Mouse (Mus musculus) left cerebral cortex, adult 18-20 months (tissue): ENCODE results near the gene D030056L22Rik. TPM values are rescaled to one million over a fixed set of nuclear protein-coding genes. Genes with fewer than 3 reads are reported as not detected.
A peak's percentile ranks its signal among the peaks of the same experiment; 100 is the strongest.

Experiments used
- DNase-seq, 2 experiments: peaks; one replicate each; pipeline ENCODE4 v3.0.0; 2021 to 2022; ENCODE audit warnings: low spot score in 2 of 2, mixed read lengths in 1 of 2
- long read RNA-seq, 2 experiments: library from polyadenylated mRNA; stranded (forward); transcript quantifications; one replicate each; pipeline ENCODE4 v2.0.0; 2021
- total RNA-seq, 2 experiments: library from RNA; stranded (reverse); gene quantifications; 2 replicates each; pipeline ENCODE4 v1.2.3; 2021

Gene D030056L22Rik
- 10 to 100 TPM; 25.5 to 27.3 TPM for total RNA-seq
- long read RNA-seq, experiment 1, transcript D030056L22Rik-201 (2 exons, 1,631 nt) = minor isoform, 9 of 54 reads
- long read RNA-seq, experiment 1, transcript D030056L22Rik-202 (2 exons, 1,677 nt) = major isoform, 45 of 54 reads
- long read RNA-seq, experiment 1, partial matches to known transcripts = 0 of 54 reads
- long read RNA-seq, experiment 1, other reads (novel, unspliced or antisense) = 0 of 54 reads
- long read RNA-seq, experiment 2, transcript D030056L22Rik-202 (2 exons, 1,677 nt) = major isoform, 37 of 48 reads
- long read RNA-seq, experiment 2, transcript D030056L22Rik-201 (2 exons, 1,631 nt) = minor isoform, 9 of 48 reads
- long read RNA-seq, experiment 2, partial matches to known transcripts = 0 of 48 reads
- long read RNA-seq, experiment 2, other reads (novel, unspliced or antisense) = 2 of 48 reads

GRCm38 (mm10) chr19:18712866-18713300 is at the start of gene D030056L22Rik:
TSS of gene D030056L22Rik (plus strand) at chr19:18713193.
- DNase-seq = peak; percentile 99

GRCm38 (mm10) chr19:18663904-18664303 is 49.1 kb upstream of the D030056L22Rik start:
- no peak for DNase-seq

- DNase-seq = no peak
Measured at GRCm38 (mm10) chr19:18666966-18667365, 46.0 kb upstream of the D030056L22Rik start.

- no peak for DNase-seq
Measured at GRCm38 (mm10) chr19:18669551-18669950, 43.4 kb upstream of the D030056L22Rik start.

GRCm38 (mm10) chr19:18670608-18671007 is 42.4 kb upstream of the D030056L22Rik start, which contains the start of gene Carnmt1:
TSS of gene Carnmt1 (plus strand) at chr19:18670764.
- peak; percentile 97 to 99 for DNase-seq

- DNase-seq = peak; percentile 47 to 62
Measured at GRCm38 (mm10) chr19:18671056-18671741, 41.8 kb upstream of the D030056L22Rik start.

GRCm38 (mm10) chr19:18672498-18672897 is 40.5 kb upstream of the D030056L22Rik start:
- no peak for DNase-seq

- DNase-seq = no peak
Measured at GRCm38 (mm10) chr19:18673116-18673515, 39.9 kb upstream of the D030056L22Rik start.

GRCm38 (mm10) chr19:18682142-18682541 is 30.9 kb upstream of the D030056L22Rik start:
- DNase-seq = no peak

GRCm38 (mm10) chr19:18687556-18687955 is 25.4 kb upstream of the D030056L22Rik start:
- DNase-seq = no peak

GRCm38 (mm10) chr19:18692176-18692575 is 20.8 kb upstream of the D030056L22Rik start:
- DNase-seq = no peak

GRCm38 (mm10) chr19:18692768-18693167 is 20.2 kb upstream of the D030056L22Rik start:
- DNase-seq = no peak

GRCm38 (mm10) chr19:18695116-18695515 is 17.9 kb upstream of the D030056L22Rik start:
- DNase-seq = no peak

- no peak for DNase-seq
Measured at GRCm38 (mm10) chr19:18695552-18695951, 17.4 kb upstream of the D030056L22Rik start.

- no peak for DNase-seq
Measured at GRCm38 (mm10) chr19:18708101-18708500, 4.9 kb upstream of the D030056L22Rik start.

GRCm38 (mm10) chr19:18710903-18711302 is 2.1 kb upstream of the D030056L22Rik start:
- no peak for DNase-seq

- no peak for DNase-seq
Measured at GRCm38 (mm10) chr19:18711589-18711988, 1.4 kb upstream of the D030056L22Rik start.

GRCm38 (mm10) chr19:18712153-18712865 is 684 bp upstream of the D030056L22Rik start:
- no peak for DNase-seq

GRCm38 (mm10) chr19:18713357-18713756 is 364 bp downstream of the D030056L22Rik start:
- peak; percentile 41 to 48 for DNase-seq

- peak; percentile 76 to 78 for DNase-seq
Measured at GRCm38 (mm10) chr19:18716374-18716773, 3.4 kb downstream of the D030056L22Rik start.

- DNase-seq = no peak
Measured at GRCm38 (mm10) chr19:18720337-18720736, 7.3 kb downstream of the D030056L22Rik start.
